Comparison of ENCODE assay signal across 13 mouse cellular contexts in the genomic region with DNA sequence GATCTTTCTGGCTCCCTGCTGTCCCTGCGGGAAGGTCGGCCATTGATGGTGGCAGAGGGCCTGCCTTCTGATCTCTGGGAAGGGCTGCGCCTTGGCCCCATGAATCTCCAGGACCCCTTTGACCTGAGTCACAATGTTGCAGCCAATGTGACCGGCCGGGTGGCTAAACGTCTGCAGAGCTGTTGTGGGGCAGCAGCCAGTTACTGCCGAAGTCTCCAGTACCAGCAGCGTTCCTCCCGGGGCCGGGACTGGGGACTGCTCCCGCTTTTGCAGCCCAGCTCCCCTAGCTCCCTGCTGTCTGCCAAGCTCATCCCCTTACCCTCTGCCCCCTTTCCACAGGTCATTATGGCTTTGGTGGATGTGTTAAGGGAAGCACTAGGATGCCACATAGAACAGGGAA. TPM values are rescaled to one million over a fixed set of nuclear protein-coding genes. Genes with fewer than 3 reads are reported as not detected.
DNase-seq lines count a peak whose midpoint lies in the region; ATAC-seq and TF ChIP-seq lines count a peak whose summit lies in the region.
"Had no signal": no experiment of that assay in that cellular context is flagged by ENCODE, and none has a peak within 500 bp of the region (broad histone marks: within the 10 kb centered on the region; RNA-seq: fewer than 3 reads in every experiment).

No protein-coding gene starts in this region.

- no peak for ATAC-seq in kidney, embryonic 14.5 days (ENCODE audit: low FRiP score, low TSS enrichment)
- no peak for ATAC-seq in neural tube, embryonic 12.5 days (ENCODE audit: low FRiP score, low read depth)
- ATAC-seq in neural tube, embryonic 15.5 days (ENCODE audit: low FRiP score), result no peak
- ATAC-seq: activated CD4-positive, CD25-positive, alpha-beta regulatory T cell, adult 4 months; forebrain, embryonic 15.5 days had no signal

- H3ac ChIP-seq in myocyte (ENCODE audit: control insufficient read depth, insufficient read length), result no peak overlapping the region

- no peaks in the 10 kb centered on the region for H3K27me3 ChIP-seq in kidney, embryonic 14.5 days (ENCODE audit: control insufficient read depth, insufficient read depth, low read length)
- H3K27me3 ChIP-seq in neural tube, embryonic 12.5 days (replicated peaks), result no peaks in the 10 kb centered on the region
- no peaks in the 10 kb centered on the region for H3K27me3 ChIP-seq in neural tube, embryonic 15.5 days (replicated peaks)
- H3K27me3 ChIP-seq in myocyte (ENCODE audit: control insufficient read depth, insufficient read depth, insufficient read length), result no peaks in the 10 kb centered on the region
- H3K27me3 ChIP-seq: forebrain, embryonic 15.5 days had no signal

- H3K79me2 ChIP-seq in myocyte (ENCODE audit: control insufficient read depth, insufficient read depth), result peaks cover 35% of the 10 kb centered on the region

- H3K4me2 ChIP-seq in kidney, embryonic 14.5 days (replicated peaks; ENCODE audit: low read depth, low read length), result no peak overlapping the region
- no peak overlapping the region for H3K4me2 ChIP-seq in neural tube, embryonic 12.5 days (replicated peaks)
- H3K4me2 ChIP-seq in neural tube, embryonic 15.5 days, result no peak overlapping the region
- peak overlapping the region; percentile 87 for H3K4me2 ChIP-seq in myocyte (ENCODE audit: low read depth)

- H3K4me1 ChIP-seq in kidney, embryonic 14.5 days (ENCODE audit: control insufficient read depth, insufficient read depth, low read length), result peaks cover 4% of the 10 kb centered on the region; the same call in 1 of the 2 replicates
- peaks cover 22% of the 10 kb centered on the region for H3K4me1 ChIP-seq in neural tube, embryonic 12.5 days
- peaks cover 31% of the 10 kb centered on the region for H3K4me1 ChIP-seq in neural tube, embryonic 15.5 days

- no peak overlapping the region for H3K27ac ChIP-seq in kidney, embryonic 14.5 days (ENCODE audit: low read depth, low read length)
- H3K27ac ChIP-seq in neural tube, embryonic 12.5 days, result no peak overlapping the region
- no peak overlapping the region for H3K27ac ChIP-seq in neural tube, embryonic 15.5 days (replicated peaks)

- H3K36me3 ChIP-seq in kidney, embryonic 14.5 days (ENCODE audit: control insufficient read depth, insufficient read depth, low read length), result peaks cover 73% of the 10 kb centered on the region
- H3K36me3 ChIP-seq in neural tube, embryonic 12.5 days, result peaks cover 68% of the 10 kb centered on the region
- H3K36me3 ChIP-seq in neural tube, embryonic 15.5 days, result peaks cover 71% of the 10 kb centered on the region
- H3K36me3 ChIP-seq in myocyte (ENCODE audit: control insufficient read depth, insufficient read depth), result peaks cover 43% of the 10 kb centered on the region

- no peaks in the 10 kb centered on the region for H3K9me3 ChIP-seq in kidney, embryonic 14.5 days (ENCODE audit: control insufficient read depth, low read length)
- no peaks in the 10 kb centered on the region for H3K9me3 ChIP-seq in neural tube, embryonic 12.5 days
- no peaks in the 10 kb centered on the region for H3K9me3 ChIP-seq in neural tube, embryonic 15.5 days (replicated peaks)
- H3K9me3 ChIP-seq: forebrain, embryonic 15.5 days; G1E had no signal

- peak overlapping the region; percentile 62 for H3K9ac ChIP-seq in kidney, embryonic 14.5 days (ENCODE audit: low read depth, low read length)
- 0 out of 2 replicates have a peak overlapping the region, but pooled peaks have one; percentile 3 for H3K9ac ChIP-seq in neural tube, embryonic 12.5 days
- H3K9ac ChIP-seq in neural tube, embryonic 15.5 days (replicated peaks), result no peak overlapping the region

- 80% methylated on average over 11 of the region's 11 CpGs for WGBS in kidney, embryonic 14.5 days
- 90% methylated on average over 11 of the region's 11 CpGs for WGBS in neural tube, embryonic 12.5 days
- 89% methylated on average over 11 of the region's 11 CpGs for WGBS in neural tube, embryonic 15.5 days

- no peak overlapping the region for H3K4me3 ChIP-seq in kidney, embryonic 14.5 days (ENCODE audit: low read length)
- no peak overlapping the region for H3K4me3 ChIP-seq in neural tube, embryonic 12.5 days
- no peak overlapping the region for H3K4me3 ChIP-seq in neural tube, embryonic 15.5 days (replicated peaks)
- no peak overlapping the region for H3K4me3 ChIP-seq in myocyte

- no peak for TF ChIP-seq POLR2A in myocyte (IDR thresholded peaks at IDR 0.05; ENCODE audit: insufficient read length, low read depth)

- DNase-seq in cerebellum, adult 11-12 months, result peak; percentile 63
- DNase-seq in cerebellum, postnatal 36 days, result no peak
- DNase-seq in kidney, adult 11 months, result no peak
- no peak for DNase-seq in layer of hippocampus, adult 18-20 months (ENCODE audit: low spot score in 2 of 2)
- DNase-seq: embryo, embryonic 11 days; thymus, adult 18-20 months had no signal

TF ChIP-seq in myocyte, 11 proteins besides CTCF, POLR2A, EP300 and RAD21:
- no peak for TF ChIP-seq USF1 (IDR thresholded peaks at IDR 0.05; ENCODE audit: low read depth)
- no peak for TF ChIP-seq SRF (IDR thresholded peaks at IDR 0.05; ENCODE audit: control insufficient read depth, insufficient read length, low read depth)
- no peak for TF ChIP-seq REST (IDR thresholded peaks at IDR 0.05; ENCODE audit: insufficient read depth, insufficient read length)
- no peak for TF ChIP-seq MYOG (IDR thresholded peaks at IDR 0.05; ENCODE audit: control insufficient read depth in 1 of 3, insufficient read depth in 1 of 3, insufficient read length in 2 of 3, low read depth in 2 of 3)
- TF ChIP-seq TCF3 (IDR thresholded peaks at IDR 0.05; ENCODE audit: insufficient read length, low read depth), result no peak
- TF ChIP-seq E2F4 (IDR thresholded peaks at IDR 0.05; ENCODE audit: insufficient read depth), result no peak
- no peak for TF ChIP-seq CEBPB (IDR thresholded peaks at IDR 0.05; ENCODE audit: insufficient read depth, poor library complexity, severe bottlenecking)
- TF ChIP-seq MAX (IDR thresholded peaks at IDR 0.05; ENCODE audit: low read depth), result no peak
- no peak for TF ChIP-seq TCF12 (IDR thresholded peaks at IDR 0.05; ENCODE audit: insufficient read depth, poor library complexity, severe bottlenecking)
- TF ChIP-seq MYOD1 (IDR thresholded peaks at IDR 0.05; ENCODE audit: control insufficient read depth in 1 of 3, insufficient read length in 2 of 3, low read depth in 2 of 3), result no peak
- TF ChIP-seq POLR2AphosphoS2 (IDR thresholded peaks at IDR 0.05; ENCODE audit: insufficient read length, low read depth), result no peak

RNA-seq across cellular contexts. Expression of gene Eef1g, which starts 1.8 kb away (rescaled TPM):
- 479 and 516 TPM in 2 replicates for polyA plus RNA-seq in kidney, embryonic 14.5 days (2014; fragmentation: Nextera tagmentation; extraction: Ambion mirVana)
- polyA plus RNA-seq in neural tube, embryonic 12.5 days (2016; fragmentation: Nextera tagmentation; extraction: Ambion mirVana), result 360 and 361 TPM in 2 replicates
- 291 and 348 TPM in 2 replicates for polyA plus RNA-seq in neural tube, embryonic 15.5 days (2015; fragmentation: Nextera tagmentation; extraction: Ambion mirVana)
- 896 TPM for polyA plus RNA-seq in myocyte (2012; fragmentation: generic; extraction: Trizol)
- total RNA-seq in layer of hippocampus, adult 18-20 months (2021), result 100 to 1,000 TPM; 257 to 269 TPM

RNA-seq across cellular contexts. Expression of gene Tut1, which starts 11.4 kb away (rescaled TPM):
- 25.1 and 31.7 TPM in 2 replicates for polyA plus RNA-seq in kidney, embryonic 14.5 days (2014; fragmentation: Nextera tagmentation; extraction: Ambion mirVana)
- 32.5 and 34.6 TPM in 2 replicates for polyA plus RNA-seq in neural tube, embryonic 12.5 days (2016; fragmentation: Nextera tagmentation; extraction: Ambion mirVana)
- 25.4 and 26.0 TPM in 2 replicates for polyA plus RNA-seq in neural tube, embryonic 15.5 days (2015; fragmentation: Nextera tagmentation; extraction: Ambion mirVana)
- polyA plus RNA-seq in myocyte (2012; fragmentation: generic; extraction: Trizol), result 24.9 TPM
- total RNA-seq in layer of hippocampus, adult 18-20 months (2021), result 10 to 100 TPM; 21.9 to 22.5 TPM

RNA-seq across cellular contexts. Expression of gene Mta2, which starts 23.4 kb away (rescaled TPM):
- 45.3 and 67.2 TPM in 2 replicates for polyA plus RNA-seq in kidney, embryonic 14.5 days (2014; fragmentation: Nextera tagmentation; extraction: Ambion mirVana)
- 175 and 177 TPM in 2 replicates for polyA plus RNA-seq in neural tube, embryonic 12.5 days (2016; fragmentation: Nextera tagmentation; extraction: Ambion mirVana)
- 94.8 and 117 TPM in 2 replicates for polyA plus RNA-seq in neural tube, embryonic 15.5 days (2015; fragmentation: Nextera tagmentation; extraction: Ambion mirVana)
- 81.5 TPM for polyA plus RNA-seq in myocyte (2012; fragmentation: generic; extraction: Trizol)
- total RNA-seq in layer of hippocampus, adult 18-20 months (2021), result 10 to 100 TPM; 51.6 to 53.4 TPM

RNA-seq across cellular contexts. Expression of gene Ahnak, which starts 24.0 kb away (rescaled TPM):
- polyA plus RNA-seq in kidney, embryonic 14.5 days (2014; fragmentation: Nextera tagmentation; extraction: Ambion mirVana), result 7.0 and 10.0 TPM in 2 replicates
- 5.0 and 6.3 TPM in 2 replicates for polyA plus RNA-seq in neural tube, embryonic 12.5 days (2016; fragmentation: Nextera tagmentation; extraction: Ambion mirVana)
- 4.4 and 8.0 TPM in 2 replicates for polyA plus RNA-seq in neural tube, embryonic 15.5 days (2015; fragmentation: Nextera tagmentation; extraction: Ambion mirVana)
- 93.3 TPM for polyA plus RNA-seq in myocyte (2012; fragmentation: generic; extraction: Trizol)
- 10 to 100 TPM; 18.1 to 19.9 TPM for total RNA-seq in layer of hippocampus, adult 18-20 months (2021)

RNA-seq across cellular contexts. Expression of gene Eml3, which starts 35.7 kb away (rescaled TPM):
- 17.6 and 18.7 TPM in 2 replicates for polyA plus RNA-seq in kidney, embryonic 14.5 days (2014; fragmentation: Nextera tagmentation; extraction: Ambion mirVana)
- polyA plus RNA-seq in neural tube, embryonic 12.5 days (2016; fragmentation: Nextera tagmentation; extraction: Ambion mirVana), result 14.1 and 14.3 TPM in 2 replicates
- 13.9 and 17.1 TPM in 2 replicates for polyA plus RNA-seq in neural tube, embryonic 15.5 days (2015; fragmentation: Nextera tagmentation; extraction: Ambion mirVana)
- 14.7 TPM for polyA plus RNA-seq in myocyte (2012; fragmentation: generic; extraction: Trizol)
- total RNA-seq in layer of hippocampus, adult 18-20 months (2021), result 10 to 100 TPM in 1 of 2 experiments, 1 to 10 TPM in 1; 9.8 to 10.4 TPM
